Mouse (Mus musculus): Measurements from ENCODE around the gene Msmo1. TPM values are rescaled to one million over a fixed set of nuclear protein-coding genes. Genes with fewer than 3 reads are reported as not detected.

The Msmo1 gene
- polyA plus RNA-seq, 1 experiment from 2014 or later, result 58.4 TPM

DNA sequence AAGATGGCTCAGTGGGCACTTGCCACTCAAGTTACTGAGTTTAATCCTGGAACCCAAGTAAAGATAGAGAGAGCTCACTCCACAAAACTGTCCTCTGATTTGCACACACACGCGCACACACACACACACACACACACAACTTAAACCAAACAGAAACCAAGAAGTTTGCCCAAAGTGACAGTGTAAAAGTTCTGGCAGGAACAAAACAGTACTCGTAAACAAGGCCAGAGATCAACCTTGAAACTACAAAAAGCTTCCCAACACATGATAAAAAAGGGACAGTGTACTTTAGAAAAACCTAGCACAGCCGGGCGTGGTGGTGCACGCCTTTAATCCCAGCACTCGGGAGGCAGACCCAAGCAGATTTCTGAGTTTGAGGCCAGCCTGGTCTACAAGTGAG, 5.4 kb downstream of the Msmo1 start:
- ATAC-seq (no peak), DNase-seq (no peak)
- Histone ChIP-seq H3K27me3 (ENCODE audit: insufficient read depth, low read length) (no peaks in the 10 kb centered on the region), H3K36me3 (replicated peaks; ENCODE audit: insufficient read depth, low read length) (peaks cover 31% of the 10 kb centered on the region), H3K27ac (ENCODE audit: low read depth) (no peak overlapping the region), H3K4me1 (ENCODE audit: insufficient read depth) (0 out of 2 replicates have a peak, but pooled peaks cover 7% of the 10 kb centered on the region), H3K9me3 (ENCODE audit: low read length) (no peaks in the 10 kb centered on the region), H3K4me2 (ENCODE audit: low read depth, low read length) (no peak overlapping the region), H3K4me3 (ENCODE audit: low read depth, low read length) (no peak overlapping the region), H3K9ac (replicated peaks) (no peak overlapping the region)
- no peak for TF ChIP-seq EP300 (IDR thresholded peaks at IDR 0.05; ENCODE audit: low read depth)
- no peak for TF ChIP-seq CTCF (IDR thresholded peaks at IDR 0.05; ENCODE audit: low read depth)
- WGBS (ENCODE audit: insufficient replicate concordance), result 72% methylated on average over 7 of the region's 7 CpGs

GRCm38 (mm10) chr8:64726190-64726695, 7.3 kb downstream of the Msmo1 start:
- no peak overlapping the region for H3K27ac ChIP-seq (ENCODE audit: low read depth)
- ATAC-seq (no peak), DNase-seq (no peak)
- H3K27me3 ChIP-seq (ENCODE audit: insufficient read depth, low read length), result no peaks in the 10 kb centered on the region
- H3K9me3 ChIP-seq (ENCODE audit: low read length), result no peaks in the 10 kb centered on the region
- WGBS (ENCODE audit: insufficient replicate concordance), result 61% methylated on average over 4 of the region's 4 CpGs
- 0 out of 2 replicates have a peak, but pooled peaks cover 4% of the 10 kb centered on the region for H3K4me1 ChIP-seq (ENCODE audit: insufficient read depth)
- peaks cover 40% of the 10 kb centered on the region for H3K36me3 ChIP-seq (replicated peaks; ENCODE audit: insufficient read depth, low read length)
- H3K4me2 ChIP-seq (ENCODE audit: low read depth, low read length), result no peak overlapping the region
- H3K4me3 ChIP-seq (ENCODE audit: low read depth, low read length), result no peak overlapping the region
- H3K9ac ChIP-seq (replicated peaks), result no peak overlapping the region
- no peak for TF ChIP-seq EP300 (IDR thresholded peaks at IDR 0.05; ENCODE audit: low read depth)
- TF ChIP-seq CTCF (IDR thresholded peaks at IDR 0.05; ENCODE audit: low read depth), result no peak

DNA sequence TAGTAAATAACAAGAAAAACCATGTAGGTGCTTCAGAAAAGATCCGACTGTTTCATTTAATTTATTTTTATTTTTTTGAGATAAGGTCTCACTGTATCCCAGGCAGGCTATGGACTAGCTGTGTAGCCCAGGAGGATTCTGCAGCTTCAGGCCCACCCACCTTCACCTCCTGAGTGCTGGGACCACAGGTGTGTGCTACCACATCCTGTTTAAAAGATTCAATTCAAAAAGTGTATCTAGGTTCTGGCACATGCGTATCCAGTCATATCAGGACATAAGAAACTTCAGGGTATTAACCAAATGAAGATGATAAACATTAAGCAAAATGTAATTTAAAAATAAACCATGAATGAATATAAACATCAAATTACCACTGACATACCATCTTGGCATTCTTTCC, 10.4 kb downstream of the Msmo1 start:
- ATAC-seq (no peak), DNase-seq (no peak)
- 0 out of 2 replicates have a peak, but pooled peaks cover 4% of the 10 kb centered on the region for H3K4me1 ChIP-seq (ENCODE audit: insufficient read depth)
- H3K4me3 ChIP-seq (ENCODE audit: low read depth, low read length), result no peak overlapping the region
- H3K9me3 ChIP-seq (ENCODE audit: low read length), result no peaks in the 10 kb centered on the region
- TF ChIP-seq CTCF (IDR thresholded peaks at IDR 0.05; ENCODE audit: low read depth) (no peak), EP300 (IDR thresholded peaks at IDR 0.05; ENCODE audit: low read depth) (no peak)
- WGBS (ENCODE audit: insufficient replicate concordance), result 79% methylated on average over 2 of the region's 2 CpGs
- no peak overlapping the region for H3K27ac ChIP-seq (ENCODE audit: low read depth)
- no peak overlapping the region for H3K9ac ChIP-seq (replicated peaks)
- H3K4me2 ChIP-seq (ENCODE audit: low read depth, low read length), result no peak overlapping the region
- no peaks in the 10 kb centered on the region for H3K27me3 ChIP-seq (ENCODE audit: insufficient read depth, low read length)
- peaks cover 56% of the 10 kb centered on the region for H3K36me3 ChIP-seq (replicated peaks; ENCODE audit: insufficient read depth, low read length)

DNA sequence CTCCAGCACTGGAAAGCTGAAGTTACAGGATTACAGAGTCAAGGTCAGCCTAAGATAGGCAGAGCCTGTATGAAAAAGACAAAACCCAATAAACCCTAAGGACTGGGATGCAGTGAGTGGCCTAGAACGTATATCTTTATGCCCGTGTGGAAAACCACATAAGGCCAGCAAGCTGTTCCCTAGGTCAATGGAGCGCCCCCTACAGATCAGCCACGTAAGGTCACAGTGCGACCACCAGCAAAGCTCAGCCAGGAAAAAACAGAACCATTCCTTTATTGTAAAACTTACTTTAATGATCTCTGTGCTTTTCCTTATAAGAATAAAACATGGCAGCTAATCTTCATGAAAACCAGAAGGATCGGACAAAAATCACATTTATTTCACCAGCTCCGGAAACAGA, 15.7 kb downstream of the Msmo1 start:
- WGBS (ENCODE audit: insufficient replicate concordance), result 79% methylated on average over 7 of the region's 7 CpGs
- TF ChIP-seq CTCF (IDR thresholded peaks at IDR 0.05; ENCODE audit: low read depth) (no peak), EP300 (IDR thresholded peaks at IDR 0.05; ENCODE audit: low read depth) (no peak)
- no peaks in the 10 kb centered on the region for H3K9me3 ChIP-seq (ENCODE audit: low read length)
- H3K36me3 ChIP-seq (replicated peaks; ENCODE audit: insufficient read depth, low read length), result peaks cover 40% of the 10 kb centered on the region
- DNase-seq, result no peak
- H3K4me1 ChIP-seq (ENCODE audit: insufficient read depth), result no peaks in the 10 kb centered on the region
- H3K4me2 ChIP-seq (ENCODE audit: low read depth, low read length), result no peak overlapping the region
- H3K4me3 ChIP-seq (ENCODE audit: low read depth, low read length), result no peak overlapping the region
- H3K27me3 ChIP-seq (ENCODE audit: insufficient read depth, low read length), result no peaks in the 10 kb centered on the region
- ATAC-seq, result no peak
- no peak overlapping the region for H3K27ac ChIP-seq (ENCODE audit: low read depth)
- H3K9ac ChIP-seq (replicated peaks), result no peak overlapping the region

- Histone ChIP-seq H3K4me3 (ENCODE audit: low read depth, low read length) (no peak overlapping the region), H3K9me3 (ENCODE audit: low read length) (no peaks in the 10 kb centered on the region), H3K27me3 (ENCODE audit: insufficient read depth, low read length) (no peaks in the 10 kb centered on the region), H3K27ac (ENCODE audit: low read depth) (no peak overlapping the region), H3K4me2 (ENCODE audit: low read depth, low read length) (no peak overlapping the region), H3K9ac (replicated peaks) (no peak overlapping the region), H3K4me1 (ENCODE audit: insufficient read depth) (no peaks in the 10 kb centered on the region), H3K36me3 (replicated peaks; ENCODE audit: insufficient read depth, low read length) (peaks cover under 1% of the 10 kb centered on the region)
- WGBS (ENCODE audit: insufficient replicate concordance), result 66% methylated on average over 7 of the region's 7 CpGs
- DNase-seq (no peak), ATAC-seq (no peak)
- TF ChIP-seq EP300 (IDR thresholded peaks at IDR 0.05; ENCODE audit: low read depth), result no peak
- no peak for TF ChIP-seq CTCF (IDR thresholded peaks at IDR 0.05; ENCODE audit: low read depth)
Measured at GRCm38 (mm10) chr8:64712499-64712898, 21.1 kb downstream of the Msmo1 start.

DNA sequence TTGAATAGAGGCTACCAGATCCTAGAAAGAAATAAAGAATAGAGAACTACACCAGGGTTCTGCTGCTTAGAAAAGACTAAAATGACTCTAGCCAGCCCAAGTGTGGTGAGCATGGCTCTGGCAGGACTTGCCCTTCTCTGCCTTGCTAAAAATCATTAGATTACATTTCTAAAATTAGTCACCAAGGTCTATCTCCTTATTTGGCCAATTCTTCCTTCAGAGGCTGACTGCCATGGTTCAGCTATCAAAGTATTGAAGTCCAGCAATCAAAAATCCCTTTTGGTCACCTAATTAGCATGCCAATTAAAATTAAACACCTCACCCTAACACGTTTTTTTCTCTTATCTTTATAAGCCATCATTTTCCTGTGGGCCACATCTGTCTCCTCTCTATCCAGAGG, 22.0 kb downstream of the Msmo1 start:
- ATAC-seq (no peak), DNase-seq (no peak)
- Histone ChIP-seq H3K9ac (replicated peaks) (no peak overlapping the region), H3K4me1 (ENCODE audit: insufficient read depth) (no peaks in the 10 kb centered on the region), H3K4me3 (ENCODE audit: low read depth, low read length) (no peak overlapping the region), H3K9me3 (ENCODE audit: low read length) (no peaks in the 10 kb centered on the region), H3K4me2 (ENCODE audit: low read depth, low read length) (no peak overlapping the region), H3K27ac (ENCODE audit: low read depth) (no peak overlapping the region), H3K36me3 (replicated peaks; ENCODE audit: insufficient read depth, low read length) (no peaks in the 10 kb centered on the region; the same call in 1 of the 2 replicates), H3K27me3 (ENCODE audit: insufficient read depth, low read length) (no peaks in the 10 kb centered on the region)
- no peak for TF ChIP-seq CTCF (IDR thresholded peaks at IDR 0.05; ENCODE audit: low read depth)
- no peak for TF ChIP-seq EP300 (IDR thresholded peaks at IDR 0.05; ENCODE audit: low read depth)
- WGBS (ENCODE audit: insufficient replicate concordance), result 12% methylated on average over 1 of the region's 1 CpGs

- H3K9ac ChIP-seq (replicated peaks), result no peak overlapping the region
- no peak for TF ChIP-seq CTCF (IDR thresholded peaks at IDR 0.05; ENCODE audit: low read depth)
- no peak for TF ChIP-seq EP300 (IDR thresholded peaks at IDR 0.05; ENCODE audit: low read depth)
- H3K27ac ChIP-seq (ENCODE audit: low read depth), result no peak overlapping the region
- no peak for ATAC-seq
- no peak overlapping the region for H3K4me2 ChIP-seq (ENCODE audit: low read depth, low read length)
- no peak for DNase-seq
- no peaks in the 10 kb centered on the region for H3K27me3 ChIP-seq (ENCODE audit: insufficient read depth, low read length)
- no peak overlapping the region for H3K4me3 ChIP-seq (ENCODE audit: low read depth, low read length)
- no peaks in the 10 kb centered on the region for H3K9me3 ChIP-seq (ENCODE audit: low read length)
- no peaks in the 10 kb centered on the region for H3K4me1 ChIP-seq (ENCODE audit: insufficient read depth)
- H3K36me3 ChIP-seq (replicated peaks; ENCODE audit: insufficient read depth, low read length), result no peaks in the 10 kb centered on the region
Measured at GRCm38 (mm10) chr8:64707481-64707880, 26.1 kb downstream of the Msmo1 start.
